Comparison of ENCODE assay signal across 9 mouse cellular contexts in the genomic region with DNA sequence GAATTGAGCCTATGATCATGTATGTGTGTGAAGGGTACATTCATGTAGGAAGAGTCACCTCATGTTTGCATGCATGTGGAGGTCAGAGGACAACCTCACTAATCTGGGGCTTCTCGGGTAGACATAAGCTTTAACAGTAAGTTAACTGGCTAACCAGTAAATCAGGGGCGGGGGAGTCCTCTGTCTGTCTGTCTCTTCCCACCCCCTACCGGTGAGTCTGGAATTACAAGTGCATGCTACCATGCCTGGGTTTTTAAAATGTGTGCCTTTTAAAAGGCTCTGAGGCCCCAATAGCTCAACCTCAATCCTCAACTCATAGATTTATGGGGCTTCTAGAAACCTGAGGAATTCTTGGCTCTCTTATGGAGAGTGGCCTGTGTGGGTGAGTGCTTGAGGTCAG. TPM values are rescaled to one million over a fixed set of nuclear protein-coding genes. Genes with fewer than 3 reads are reported as not detected.
A peak's percentile ranks its signal among the peaks of the same experiment; 100 is the strongest.
DNase-seq lines count a peak whose midpoint lies in the region; ATAC-seq and TF ChIP-seq lines count a peak whose summit lies in the region.
"Had no signal": no experiment of that assay in that cellular context is flagged by ENCODE, and none has a peak within 500 bp of the region (broad histone marks: within the 10 kb centered on the region; RNA-seq: fewer than 3 reads in every experiment).

No protein-coding gene starts in this region.

- no peaks in the 10 kb centered on the region for H3K9me3 ChIP-seq in E14TG2a.4 (ENCODE audit: low read length)
- H3K9me3 ChIP-seq: hindbrain, embryonic 15.5 days had no signal

- TF ChIP-seq CTCF in layer of hippocampus, adult 2 months (conservative IDR thresholded peaks at IDR 0.05), result peak; percentile 55
- TF ChIP-seq CTCF in E14TG2a.4 (conservative IDR thresholded peaks at IDR 0.05; ENCODE audit: low read length), result peak; percentile 55
- TF ChIP-seq CTCF in bone marrow, adult 2 months (IDR thresholded peaks at IDR 0.05; ENCODE audit: control insufficient read depth, insufficient read depth, low read length), result peak; percentile 54

- H3K4me1 ChIP-seq in E14TG2a.4 (replicated peaks; ENCODE audit: low read depth, low read length), result peaks cover 14% of the 10 kb centered on the region
- H3K4me1 ChIP-seq in bone marrow, adult 2 months (ENCODE audit: control insufficient read depth, insufficient read depth, low read length), result peaks cover 10% of the 10 kb centered on the region

- no peak for TF ChIP-seq POLR2A in bone marrow, adult 2 months (IDR thresholded peaks at IDR 0.05; ENCODE audit: borderline replicate concordance, control insufficient read depth, low read depth, low read length)

- H3K27ac ChIP-seq in layer of hippocampus, adult 2 months, result no peak overlapping the region
- no peak overlapping the region for H3K27ac ChIP-seq in bone marrow, adult 2 months (ENCODE audit: control insufficient read depth, insufficient read depth, low read depth, low read length, poor library complexity)
- H3K27ac ChIP-seq: hindbrain, embryonic 15.5 days had no signal

- no peak overlapping the region for H3K4me3 ChIP-seq in layer of hippocampus, adult 2 months
- no peak overlapping the region for H3K4me3 ChIP-seq in E14TG2a.4 (replicated peaks; ENCODE audit: low read length)
- no peak overlapping the region for H3K4me3 ChIP-seq in bone marrow, adult 2 months (replicated peaks; ENCODE audit: control insufficient read depth, low read depth, low read length)
- H3K4me3 ChIP-seq: hindbrain, embryonic 15.5 days had no signal

- peak; percentile 55; the same call in 1 of the 2 replicates for ATAC-seq in neutrophil, adult 5-6 weeks (ENCODE audit: extremely low read depth, insufficient number of reproducible peaks, low FRiP score, poor library complexity, severe bottlenecking)

- DNase-seq in layer of hippocampus, adult 2 months (ENCODE audit: low spot score in 2 of 2), result no peak
- no peak for DNase-seq in layer of hippocampus, adult 18-20 months (ENCODE audit: low spot score in 2 of 2)
- DNase-seq in left cerebral cortex, postnatal 36 days (ENCODE audit: low spot score in 2 of 2), result no peak
- no peak for DNase-seq in urinary bladder, postnatal 4 days (ENCODE audit: low spot score in 2 of 2)

- intact Hi-C loops in left cerebral cortex, postnatal 36 days (cut with DNase I), result no loop called here

- no peaks in the 10 kb centered on the region for H3K27me3 ChIP-seq in E14TG2a.4 (ENCODE audit: insufficient read depth, low read length)
- H3K27me3 ChIP-seq: hindbrain, embryonic 15.5 days had no signal

- WGBS in bone marrow, adult 2 months, result 9% methylated on average over 3 of the region's 3 CpGs

- H3K36me3 ChIP-seq in E14TG2a.4 (ENCODE audit: insufficient read depth, low read length), result no peaks in the 10 kb centered on the region
- H3K36me3 ChIP-seq: hindbrain, embryonic 15.5 days had no signal

RNA-seq across cellular contexts. Expression of gene Ctu1, which starts 3.2 kb away (rescaled TPM):
- 10 to 100 TPM; 10.9 to 11.1 TPM for total RNA-seq in layer of hippocampus, adult 2 months (2021)
- 10 to 100 TPM; 10.5 to 10.6 TPM for total RNA-seq in layer of hippocampus, adult 18-20 months (2021)
- 2.4 and 3.6 TPM in 2 replicates for polyA plus RNA-seq in bone marrow, adult 2 months (2011; ENCODE audit: insufficient read depth, insufficient read length, low replicate concordance, missing spikeins)
- total RNA-seq in neutrophil, adult 5-6 weeks (2017), result 1.9 and 2.8 TPM in 2 replicates
- 1 to 10 TPM; 8.3 to 8.7 TPM for total RNA-seq in left cerebral cortex, postnatal 36 days (2021)

RNA-seq across cellular contexts. Expression of gene Siglece, which starts 8.6 kb away (rescaled TPM):
- total RNA-seq in layer of hippocampus, adult 2 months (2021), result 1 to 10 TPM in 1 of 2 experiments, under 1 TPM in 1; 0.97 to 1.3 TPM
- total RNA-seq in layer of hippocampus, adult 18-20 months (2021), result 1 to 10 TPM; 1.2 to 1.5 TPM
- polyA plus RNA-seq in bone marrow, adult 2 months (2011; ENCODE audit: insufficient read depth, insufficient read length, low replicate concordance, missing spikeins), result 14.5 and 24.2 TPM in 2 replicates
- total RNA-seq in neutrophil, adult 5-6 weeks (2017), result 135 and 136 TPM in 2 replicates
- total RNA-seq in left cerebral cortex, postnatal 36 days (2021), result 1 to 10 TPM in 1 of 2 experiments, under 1 TPM in 1; 1.00 to 1.4 TPM

RNA-seq across cellular contexts. Expression of gene Klk14, which starts 21.6 kb away (rescaled TPM):
- total RNA-seq in layer of hippocampus, adult 2 months (2021), result not detected
- not detected for total RNA-seq in layer of hippocampus, adult 18-20 months (2021)
- not detected in 2 replicates for polyA plus RNA-seq in bone marrow, adult 2 months (2011; ENCODE audit: insufficient read depth, insufficient read length, low replicate concordance, missing spikeins)
- not detected in 2 replicates for total RNA-seq in neutrophil, adult 5-6 weeks (2017)
- total RNA-seq in left cerebral cortex, postnatal 36 days (2021), result not detected
- polyA plus RNA-seq: hindbrain, embryonic 15.5 days; liver, embryonic 16.5 days had no signal

RNA-seq across cellular contexts. Expression of gene Ceacam18, which starts 34.1 kb away (rescaled TPM):
- not detected for total RNA-seq in layer of hippocampus, adult 2 months (2021)
- total RNA-seq in layer of hippocampus, adult 18-20 months (2021), result under 1 TPM in 1 of 2 experiments, not detected in 1; 0.15 TPM
- polyA plus RNA-seq in bone marrow, adult 2 months (2011; ENCODE audit: insufficient read depth, insufficient read length, low replicate concordance, missing spikeins), result not detected in 2 replicates
- 1.0 TPM in 1 of 2 replicates, not detected in the other for total RNA-seq in neutrophil, adult 5-6 weeks (2017)
- not detected for total RNA-seq in left cerebral cortex, postnatal 36 days (2021)

RNA-seq across cellular contexts. Expression of gene Klk13, which starts 43.8 kb away (rescaled TPM):
- not detected for total RNA-seq in layer of hippocampus, adult 2 months (2021)
- total RNA-seq in layer of hippocampus, adult 18-20 months (2021), result not detected
- polyA plus RNA-seq in bone marrow, adult 2 months (2011; ENCODE audit: insufficient read depth, insufficient read length, low replicate concordance, missing spikeins), result not detected in 2 replicates
- not detected in 2 replicates for total RNA-seq in neutrophil, adult 5-6 weeks (2017)
- not detected for total RNA-seq in left cerebral cortex, postnatal 36 days (2021)
- polyA plus RNA-seq: liver, embryonic 16.5 days had no signal

Comparison
In these comparisons a context has a peak if more than half of its experiments do, and no peak if none do; other contexts are left out.
1. RNA of gene Siglece, which starts 8.6 kb away (total RNA-seq): 135 to 136 TPM in neutrophil, adult 5-6 weeks; 1.2 to 1.5 TPM in layer of hippocampus, adult 18-20 months, 1.00 to 1.4 TPM in left cerebral cortex, postnatal 36 days and 0.97 to 1.3 TPM in layer of hippocampus, adult 2 months; every median in the first group is over 10 times any median in the second.
2. Peak in every context shown above with its lines, with median percentiles within 50 percentile points of each other: CTCF ChIP-seq.